Mouse (Mus musculus): ENCODE measurements around the gene Spryd7. TPM values are rescaled to one million over a fixed set of nuclear protein-coding genes. Genes with fewer than 3 reads are reported as not detected.

The Spryd7 gene
- polyA plus RNA-seq, 1 experiment from 2014 or later = 23.8 TPM

Other genes with a start within 250 kb of the Spryd7 start
- gene Arl11, start 247.1 kb downstream of the Spryd7 start, polyA plus RNA-seq (2015; fragmentation: Nextera tagmentation; extraction: Ambion mirVana) = 0.76 and 1.4 TPM in 2 replicates
- gene Ebpl, start 196.4 kb downstream of the Spryd7 start, polyA plus RNA-seq (2015; fragmentation: Nextera tagmentation; extraction: Ambion mirVana) = 12.0 and 12.2 TPM in 2 replicates
- 44.4 and 45.1 TPM in 2 replicates for gene Kpna3, start 117.0 kb downstream of the Spryd7 start, polyA plus RNA-seq (2015; fragmentation: Nextera tagmentation; extraction: Ambion mirVana)
- gene Trim13, start 41.4 kb upstream of the Spryd7 start, polyA plus RNA-seq (2015; fragmentation: Nextera tagmentation; extraction: Ambion mirVana) = 20.5 and 21.2 TPM in 2 replicates
- gene Kcnrg, start 50.6 kb upstream of the Spryd7 start, polyA plus RNA-seq (2015; fragmentation: Nextera tagmentation; extraction: Ambion mirVana) = 2.2 and 3.3 TPM in 2 replicates

All from embryonic facial prominence, embryonic 15.5 days (tissue).